Mouse (Mus musculus): ENCODE results near the gene Cd8b1.
"Not testable (repeated sequence)": the region's sequence is repeated elsewhere in the genome, so short reads cannot be mapped to it uniquely, and the experiment has no call there.

Gene Cd8b1

GRCm38 (mm10) chr6:71322491-71322921 is at the start of gene Cd8b1:
Gene Cd8b1, plus strand, starts transcription at chr6:71322788.
- DNase-seq (ENCODE audit: low spot score) = no peak

- DNase-seq (ENCODE audit: low spot score) = no peak
These were observed 48.9 kb upstream of the Cd8b1 start for GRCm38 (mm10) chr6:71273715-71274114.

- DNase-seq (ENCODE audit: low spot score) = no peak
These were observed 48.0 kb upstream of the Cd8b1 start for GRCm38 (mm10) chr6:71274621-71275020.

- no peak for DNase-seq (ENCODE audit: low spot score)
These were observed 43.2 kb upstream of the Cd8b1 start for GRCm38 (mm10) chr6:71279418-71279817.

- DNase-seq (ENCODE audit: low spot score) = no peak
These were observed 29.1 kb upstream of the Cd8b1 start for GRCm38 (mm10) chr6:71293509-71293908.

GRCm38 (mm10) chr6:71295303-71295702 is 27.3 kb upstream of the Cd8b1 start:
- no peak for DNase-seq (ENCODE audit: low spot score)

GRCm38 (mm10) chr6:71298051-71298450 is 24.5 kb upstream of the Cd8b1 start:
- no peak for DNase-seq (ENCODE audit: low spot score)

GRCm38 (mm10) chr6:71298751-71299150 is 23.8 kb upstream of the Cd8b1 start:
- DNase-seq (ENCODE audit: low spot score) = no peak

- DNase-seq (ENCODE audit: low spot score) = no peak
These were observed 20.4 kb upstream of the Cd8b1 start for GRCm38 (mm10) chr6:71302097-71302731.

GRCm38 (mm10) chr6:71307486-71307885 is 15.1 kb upstream of the Cd8b1 start:
- DNase-seq (ENCODE audit: low spot score) = no peak

- DNase-seq (ENCODE audit: low spot score) = no peak
These were observed 733 bp upstream of the Cd8b1 start, which contains the start of gene Smyd1 for GRCm38 (mm10) chr6:71321826-71322283. Gene Smyd1, minus strand, starts transcription at chr6:71322233.

- no peak for DNase-seq (ENCODE audit: low spot score)
These were observed 2.2 kb downstream of the Cd8b1 start for GRCm38 (mm10) chr6:71324816-71325215.

GRCm38 (mm10) chr6:71329881-71330280 is 7.3 kb downstream of the Cd8b1 start:
- DNase-seq (ENCODE audit: low spot score) = no peak

- no peak for DNase-seq (ENCODE audit: low spot score)
These were observed 7.9 kb downstream of the Cd8b1 start for GRCm38 (mm10) chr6:71330486-71330885.

- not testable (repeated sequence) for DNase-seq (ENCODE audit: low spot score)
These were observed 8.9 kb downstream of the Cd8b1 start for GRCm38 (mm10) chr6:71331491-71331890.

- no peak for DNase-seq (ENCODE audit: low spot score)
These were observed 9.8 kb downstream of the Cd8b1 start for GRCm38 (mm10) chr6:71332236-71332965.

- DNase-seq (ENCODE audit: low spot score) = no peak
These were observed 10.4 kb downstream of the Cd8b1 start for GRCm38 (mm10) chr6:71333031-71333430.

GRCm38 (mm10) chr6:71333578-71334273 is 11.1 kb downstream of the Cd8b1 start:
- no peak for DNase-seq (ENCODE audit: low spot score)

GRCm38 (mm10) chr6:71337666-71338065 is 15.1 kb downstream of the Cd8b1 start:
- DNase-seq (ENCODE audit: low spot score) = no peak

- no peak for DNase-seq (ENCODE audit: low spot score)
These were observed 16.4 kb downstream of the Cd8b1 start for GRCm38 (mm10) chr6:71338941-71339340.

GRCm38 (mm10) chr6:71339351-71339750 is 16.8 kb downstream of the Cd8b1 start:
- no peak for DNase-seq (ENCODE audit: low spot score)

- no peak for DNase-seq (ENCODE audit: low spot score)
These were observed 18.6 kb downstream of the Cd8b1 start for GRCm38 (mm10) chr6:71341179-71341578.

GRCm38 (mm10) chr6:71348006-71348405 is 25.4 kb downstream of the Cd8b1 start:
- DNase-seq (ENCODE audit: low spot score) = no peak

Data from layer of hippocampus, adult 9-10 months (tissue).